In the genomic region with DNA sequence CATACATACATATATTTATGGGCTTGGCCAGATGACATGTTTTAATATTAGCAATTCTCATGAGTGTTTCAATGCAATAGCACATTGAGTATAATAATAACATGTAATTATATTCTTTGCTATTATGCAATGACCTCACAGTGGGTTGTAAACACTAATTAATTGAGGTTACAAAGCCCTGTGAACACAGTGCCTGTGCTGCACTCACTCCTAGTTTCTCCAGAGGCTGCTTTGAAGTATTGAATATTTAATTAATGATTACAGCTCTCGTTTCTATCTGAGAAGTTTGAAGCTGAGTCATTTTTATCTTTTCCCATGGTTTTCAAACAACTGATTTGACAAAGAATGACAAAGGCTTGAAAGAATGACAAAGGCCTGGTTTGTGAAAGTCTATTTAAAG, we compare ENCODE assay signal across 28 mouse cellular contexts. TPM values are rescaled to one million over a fixed set of nuclear protein-coding genes. Genes with fewer than 3 reads are reported as not detected.
DNase-seq lines count a peak whose midpoint lies in the region; ATAC-seq and TF ChIP-seq lines count a peak whose summit lies in the region.
"Had no signal": no experiment of that assay in that cellular context is flagged by ENCODE, and none has a peak within 500 bp of the region (broad histone marks: within the 10 kb centered on the region; RNA-seq: fewer than 3 reads in every experiment).

No protein-coding gene starts in this region.

- no peak for DNase-seq in hindbrain, embryonic 11.5 days (ENCODE audit: low spot score)
- DNase-seq in retina, postnatal 1 day = peak; percentile 64
- no peak for DNase-seq in retina, embryonic 14.5 days (ENCODE audit: low spot score)
- DNase-seq in forebrain, embryonic 14.5 days (ENCODE audit: low spot score) = peak; percentile 18
- DNase-seq in stomach, postnatal 0 days (ENCODE audit: low spot score) = no peak
- no peak for DNase-seq in spleen, postnatal 10 days (ENCODE audit: low spot score in 2 of 2)
- DNase-seq in testis, postnatal 14 days (ENCODE audit: low spot score) = no peak
- DNase-seq: adrenal gland, adult 2 months; B cell, adult 2 months; cerebellum, adult 8-10 months; cerebellum, postnatal 36 days; gastrocnemius, postnatal 10 days; heart, postnatal 10 days; kidney, adult 18-20 months; kidney, postnatal 36 days; left cerebral cortex, postnatal 4 days; lung, adult 18-20 months; lung, postnatal 4 days; thymus, postnatal 14 days had no signal

- TF ChIP-seq EP300 in stomach, postnatal 0 days (optimal IDR thresholded peaks at IDR 0.05) = no peak

- H3K9me3 ChIP-seq in hindbrain, embryonic 16.5 days (ENCODE audit: control insufficient read depth, low read length) = no peaks in the 10 kb centered on the region
- H3K9me3 ChIP-seq in hindbrain, embryonic 11.5 days (ENCODE audit: control insufficient read depth, low read length) = no peaks in the 10 kb centered on the region
- H3K9me3 ChIP-seq in forebrain, embryonic 14.5 days (replicated peaks; ENCODE audit: control insufficient read depth, low read length) = no peaks in the 10 kb centered on the region
- H3K9me3 ChIP-seq in stomach, postnatal 0 days (ENCODE audit: control insufficient read depth, low read length) = no peaks in the 10 kb centered on the region
- H3K9me3 ChIP-seq: embryonic facial prominence, embryonic 12.5 days; heart, embryonic 13.5 days; liver, embryonic 12.5 days; megakaryocyte, embryonic 14.5 days had no signal

- H3K4me3 ChIP-seq in hindbrain, embryonic 16.5 days (ENCODE audit: low read length) = no peak overlapping the region
- no peak overlapping the region for H3K4me3 ChIP-seq in hindbrain, embryonic 11.5 days (ENCODE audit: low read depth, low read length)
- no peak overlapping the region for H3K4me3 ChIP-seq in forebrain, embryonic 14.5 days (ENCODE audit: low read depth, low read length)
- H3K4me3 ChIP-seq in stomach, postnatal 0 days (ENCODE audit: low read depth, low read length) = no peak overlapping the region
- H3K4me3 ChIP-seq: embryonic facial prominence, embryonic 12.5 days; heart, embryonic 13.5 days; layer of hippocampus, adult 2 months; liver, embryonic 12.5 days; megakaryocyte, embryonic 14.5 days had no signal

- peak; percentile 64; the same call in 1 of the 2 replicates for ATAC-seq in hindbrain, embryonic 16.5 days
- ATAC-seq in hindbrain, embryonic 11.5 days (ENCODE audit: low FRiP score) = no peak
- ATAC-seq in forebrain, embryonic 14.5 days = peak; percentile 64; the same call in 1 of the 2 replicates
- peak; percentile 62 for ATAC-seq in stomach, postnatal 0 days (ENCODE audit: low FRiP score, low TSS enrichment)
- ATAC-seq: activated CD4-positive, CD25-positive, alpha-beta regulatory T cell, adult 4 months; inflammation-experienced regulatory T-cells, adult 6 months; liver, embryonic 12.5 days; lung, postnatal 0 days had no signal

- WGBS in hindbrain, embryonic 16.5 days = 29% methylated on average over 1 of the region's 1 CpGs
- WGBS in hindbrain, embryonic 11.5 days = 46% methylated on average over 1 of the region's 1 CpGs
- 8% methylated on average over 1 of the region's 1 CpGs for WGBS in forebrain, embryonic 14.5 days
- WGBS in stomach, postnatal 0 days = 33% methylated on average over 1 of the region's 1 CpGs

- TF ChIP-seq CTCF in stomach, postnatal 0 days (IDR thresholded peaks at IDR 0.05; ENCODE audit: low read depth) = no peak

- H3K27me3 ChIP-seq in hindbrain, embryonic 16.5 days (replicated peaks; ENCODE audit: control insufficient read depth, insufficient read depth, low read length) = no peaks in the 10 kb centered on the region
- H3K27me3 ChIP-seq in hindbrain, embryonic 11.5 days (ENCODE audit: control insufficient read depth, insufficient read depth, low read length) = no peaks in the 10 kb centered on the region
- no peaks in the 10 kb centered on the region for H3K27me3 ChIP-seq in forebrain, embryonic 14.5 days (replicated peaks; ENCODE audit: control insufficient read depth, insufficient read depth, low read length)
- H3K27me3 ChIP-seq in stomach, postnatal 0 days (ENCODE audit: control insufficient read depth, insufficient read depth, low read length) = no peaks in the 10 kb centered on the region
- H3K27me3 ChIP-seq: embryonic facial prominence, embryonic 12.5 days; heart, embryonic 13.5 days; liver, embryonic 12.5 days; megakaryocyte, embryonic 14.5 days had no signal

- no peaks in the 10 kb centered on the region for H3K4me1 ChIP-seq in hindbrain, embryonic 16.5 days (ENCODE audit: control insufficient read depth, insufficient read depth, low read depth, low read length)
- no peaks in the 10 kb centered on the region for H3K4me1 ChIP-seq in hindbrain, embryonic 11.5 days (replicated peaks; ENCODE audit: control insufficient read depth, insufficient read depth, low read length)
- no peaks in the 10 kb centered on the region for H3K4me1 ChIP-seq in forebrain, embryonic 14.5 days (ENCODE audit: control insufficient read depth, insufficient read depth, low read length)
- no peaks in the 10 kb centered on the region for H3K4me1 ChIP-seq in stomach, postnatal 0 days (replicated peaks; ENCODE audit: control insufficient read depth, insufficient read depth)
- H3K4me1 ChIP-seq: embryonic facial prominence, embryonic 12.5 days; heart, embryonic 13.5 days; liver, embryonic 12.5 days; megakaryocyte, embryonic 14.5 days had no signal

- no peak overlapping the region for H3K4me2 ChIP-seq in hindbrain, embryonic 16.5 days (ENCODE audit: low read length)
- H3K4me2 ChIP-seq in hindbrain, embryonic 11.5 days (replicated peaks; ENCODE audit: low read depth, low read length) = no peak overlapping the region
- no peak overlapping the region for H3K4me2 ChIP-seq in forebrain, embryonic 14.5 days (ENCODE audit: low read length)
- H3K4me2 ChIP-seq in stomach, postnatal 0 days (replicated peaks; ENCODE audit: low read depth) = no peak overlapping the region
- H3K4me2 ChIP-seq: embryonic facial prominence, embryonic 12.5 days; heart, embryonic 13.5 days; liver, embryonic 12.5 days had no signal

- H3K36me3 ChIP-seq in hindbrain, embryonic 16.5 days (ENCODE audit: control insufficient read depth, insufficient read depth, low read length) = no peaks in the 10 kb centered on the region
- no peaks in the 10 kb centered on the region for H3K36me3 ChIP-seq in hindbrain, embryonic 11.5 days (ENCODE audit: control insufficient read depth, insufficient read depth, low read length)
- H3K36me3 ChIP-seq in forebrain, embryonic 14.5 days (ENCODE audit: control insufficient read depth, insufficient read depth, low read length) = no peaks in the 10 kb centered on the region
- H3K36me3 ChIP-seq in stomach, postnatal 0 days (ENCODE audit: control insufficient read depth, insufficient read depth, low read length) = no peaks in the 10 kb centered on the region
- H3K36me3 ChIP-seq: embryonic facial prominence, embryonic 12.5 days; heart, embryonic 13.5 days; liver, embryonic 12.5 days had no signal

- no peak overlapping the region for H3K27ac ChIP-seq in hindbrain, embryonic 16.5 days (ENCODE audit: low read depth, low read length)
- H3K27ac ChIP-seq in hindbrain, embryonic 11.5 days (ENCODE audit: low read depth, low read length) = no peak overlapping the region
- H3K27ac ChIP-seq in forebrain, embryonic 14.5 days (ENCODE audit: low read depth, low read length) = no peak overlapping the region
- no peak overlapping the region for H3K27ac ChIP-seq in stomach, postnatal 0 days (replicated peaks)
- H3K27ac ChIP-seq: embryonic facial prominence, embryonic 12.5 days; heart, embryonic 13.5 days; layer of hippocampus, adult 2 months; liver, embryonic 12.5 days had no signal

- H3K9ac ChIP-seq in hindbrain, embryonic 16.5 days (ENCODE audit: low read depth, low read length) = no peak overlapping the region
- no peak overlapping the region for H3K9ac ChIP-seq in hindbrain, embryonic 11.5 days (ENCODE audit: low read depth, low read length)
- no peak overlapping the region for H3K9ac ChIP-seq in forebrain, embryonic 14.5 days (ENCODE audit: low read length)
- H3K9ac ChIP-seq in stomach, postnatal 0 days (ENCODE audit: low read length) = no peak overlapping the region
- H3K9ac ChIP-seq: embryonic facial prominence, embryonic 12.5 days; heart, embryonic 13.5 days; liver, embryonic 12.5 days had no signal

RNA-seq across cellular contexts. Expression of gene Arhgap42, which starts 24.6 kb away (rescaled TPM):
- polyA plus RNA-seq in hindbrain, embryonic 16.5 days (2015; fragmentation: Nextera tagmentation; extraction: Ambion mirVana) = 15.7 and 17.1 TPM in 2 replicates
- polyA plus RNA-seq in hindbrain, embryonic 11.5 days (2014; fragmentation: Nextera tagmentation; extraction: Ambion mirVana) = 22.0 and 29.3 TPM in 2 replicates
- 12.3 and 15.9 TPM in 2 replicates for polyA plus RNA-seq in forebrain, embryonic 14.5 days (2014; fragmentation: Nextera tagmentation; extraction: Ambion mirVana)
- 19.8 and 21.7 TPM in 2 replicates for polyA plus RNA-seq in stomach, postnatal 0 days (2015; fragmentation: Nextera tagmentation; extraction: Ambion mirVana)
- polyA plus RNA-seq: activated CD4-positive, CD25-positive, alpha-beta regulatory T cell, adult 4 months; inflammation-experienced regulatory T-cells, adult 6 months had no signal

Comparison
In these comparisons a context has a peak if more than half of its experiments do, and no peak if none do; other contexts are left out.
1. DNase-seq: peak in retina, postnatal 1 day (single experiment) and forebrain, embryonic 14.5 days (single experiment); none in hindbrain, embryonic 11.5 days (single experiment), retina, embryonic 14.5 days (single experiment), stomach, postnatal 0 days (single experiment), spleen, postnatal 10 days (0 of 2) and testis, postnatal 14 days (single experiment).